Mouse (Mus musculus): ENCODE results near the gene Ifih1. TPM values are rescaled to one million over a fixed set of nuclear protein-coding genes. Genes with fewer than 3 reads are reported as not detected.

Ifih1 gene
- 5.8 and 11.0 TPM in 2 replicates for polyA plus RNA-seq (2012; ENCODE audit: low replicate concordance)

DNA sequence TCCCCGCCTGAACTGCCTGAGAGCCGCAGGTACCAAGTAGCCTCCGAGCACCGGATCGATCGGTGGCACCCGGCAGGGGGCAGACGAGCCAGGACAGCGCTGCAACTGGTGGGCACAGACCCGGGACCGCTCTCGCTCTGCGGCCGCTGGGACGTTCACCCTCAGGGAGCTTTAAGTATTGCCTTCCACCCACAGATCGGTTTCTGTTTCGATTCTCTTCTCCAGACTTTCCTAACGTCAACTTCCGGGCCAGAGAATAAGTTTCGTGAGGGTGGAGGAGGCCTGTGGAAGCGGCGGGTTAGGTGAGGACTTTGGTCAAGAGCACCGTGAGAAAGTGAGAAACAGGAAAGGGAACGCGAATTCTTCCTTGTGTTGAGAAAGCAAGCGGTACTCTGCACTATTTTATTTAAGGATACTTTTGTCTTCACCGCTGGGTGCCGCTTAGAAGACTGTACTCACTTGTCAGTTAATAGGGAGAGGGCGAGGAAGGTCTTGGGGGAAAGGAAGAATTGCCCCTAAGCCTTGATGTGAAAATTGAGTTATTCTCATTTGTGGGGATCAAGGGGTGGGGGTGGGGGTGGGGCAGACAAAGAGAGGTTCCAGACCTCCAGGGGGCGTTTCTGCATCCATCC lies at the start of gene Ifih1:
Ifih1 (minus strand) TSS at position 242 of the 632 bp plus-strand sequence.

DNA sequence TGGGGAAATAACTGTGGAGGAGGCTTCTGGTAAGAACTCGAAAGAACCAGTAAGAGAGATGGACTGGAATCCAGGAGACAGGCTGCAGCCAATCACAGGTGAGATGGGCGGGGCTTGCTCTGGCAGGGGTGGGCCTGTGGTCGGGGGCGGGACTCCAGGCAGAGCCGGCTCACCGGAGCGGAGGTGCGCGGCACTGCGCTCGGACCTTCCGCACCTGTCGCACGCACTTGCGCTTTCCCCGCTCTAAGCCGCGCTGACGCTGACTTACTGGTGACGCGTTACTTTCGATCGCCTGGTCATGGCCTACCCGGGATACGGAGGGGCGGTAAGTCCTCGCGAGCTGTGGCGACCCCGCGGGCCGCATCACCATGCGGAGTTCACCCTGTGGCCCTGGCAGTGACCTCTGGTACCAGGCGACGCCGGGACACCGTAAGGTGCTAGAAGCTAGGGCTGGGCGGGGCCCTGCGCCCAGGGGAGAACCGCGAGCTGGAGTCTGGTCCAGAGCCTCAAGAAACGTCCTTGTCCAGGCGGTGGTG lies 18.1 kb upstream of the Ifih1 start, which contains the start of gene Gca:
Gca (plus strand) TSS at position 151 of the 536 bp plus-strand sequence.

DNA sequence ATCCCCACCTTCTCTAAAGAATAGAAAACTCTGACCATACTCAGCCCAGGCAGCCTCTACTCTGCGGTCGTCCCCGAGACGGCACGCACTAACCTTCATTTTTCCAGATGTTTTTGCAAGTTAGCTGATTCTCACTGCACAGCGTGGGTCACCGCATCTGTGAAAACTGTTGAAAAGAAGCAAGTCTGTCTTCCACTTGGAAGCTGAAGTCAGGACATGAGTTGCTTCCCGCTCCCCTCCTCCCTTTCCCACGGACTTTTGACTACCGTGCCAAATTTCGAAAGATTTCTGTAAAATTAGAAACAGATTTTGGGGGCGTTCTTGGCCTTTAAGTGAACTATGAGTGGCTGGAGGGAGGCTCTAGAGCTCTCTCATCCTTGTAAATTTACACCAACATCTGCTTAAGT lies 72.3 kb downstream of the Ifih1 start, which contains the start of gene Fap:
Fap (minus strand) TSS at position 323 of the 407 bp plus-strand sequence.

Other genes starting within 250 kb of the Ifih1 start
- 3.4 and 9.3 TPM in 2 replicates for gene Dpp4, start 234.0 kb downstream of the Ifih1 start, polyA plus RNA-seq (2012; ENCODE audit: low replicate concordance)
- gene Gcg, start 162.6 kb downstream of the Ifih1 start, polyA plus RNA-seq (2012; ENCODE audit: low replicate concordance) = not detected in 2 replicates
- gene Fap, start 72.2 kb downstream of the Ifih1 start, polyA plus RNA-seq (2012; ENCODE audit: low replicate concordance) = not detected in 2 replicates
- 0.17 and 0.44 TPM in 2 replicates for gene Gca, start 18.0 kb upstream of the Ifih1 start, polyA plus RNA-seq (2012; ENCODE audit: low replicate concordance)

Measured in hematopoietic multipotent progenitor cell, adult 10-12 weeks (in vitro differentiated cells).